Mouse (Mus musculus) forebrain, embryonic 11.5 days (tissue): Measurements from ENCODE around the gene Ptprc. TPM values are rescaled to one million over a fixed set of nuclear protein-coding genes. Genes with fewer than 3 reads are reported as not detected.
A peak's percentile ranks its signal among the peaks of the same experiment; 100 is the strongest.

Source experiments
- ATAC-seq: fragments of 200-750 bp; cut with Nextera tagmentation; replicated peaks from 2 replicates; pipeline ENCODE4 v1.8.0; 2017; ENCODE audit warnings: moderate TSS enrichment; ENCODE audit not compliant: low FRiP score
- DNase-seq: peaks from one replicate; pipeline ENCODE4 v3.0.0-alpha.2; 2017; ENCODE audit warnings: low spot score
- H3K27ac ChIP-seq: fragments of 300-500 bp; sonication (generic); 2 replicates; pipeline ENCODE4 v1.5.1; 2014; ENCODE audit warnings: low read depth, low read length
- H3K27me3 ChIP-seq: fragments of 300-500 bp; sonication (generic); 2 replicates; pipeline ENCODE4 v1.6.1; 2014; ENCODE audit warnings: mild to moderate bottlenecking, low read length, mixed read lengths; ENCODE audit not compliant: control insufficient read depth, insufficient read depth
- H3K36me3 ChIP-seq: fragments of 300-500 bp; sonication (generic); 2 replicates; pipeline ENCODE4 v1.6.1; 2014; ENCODE audit warnings: mild to moderate bottlenecking, low read length, moderate library complexity, mixed read lengths; ENCODE audit not compliant: control insufficient read depth, insufficient read depth
- H3K4me1 ChIP-seq: fragments of 300-500 bp; sonication (generic); replicated peaks from 2 replicates; pipeline ENCODE4 v1.6.1; 2014; ENCODE audit warnings: low read length, mixed read lengths; ENCODE audit not compliant: control insufficient read depth, insufficient read depth
- H3K4me2 ChIP-seq: fragments of 300-500 bp; sonication (generic); 2 replicates; pipeline ENCODE4 v1.6.1; 2014; ENCODE audit warnings: low read depth, mild to moderate bottlenecking, low read length, moderate library complexity, mixed read lengths; ENCODE audit not compliant: severe bottlenecking
- H3K4me3 ChIP-seq: fragments of 300-500 bp; sonication (generic); 2 replicates; pipeline ENCODE4 v1.5.1; 2014; ENCODE audit warnings: low read depth, low read length
- H3K9ac ChIP-seq: fragments of 300-500 bp; sonication (generic); 2 replicates; pipeline ENCODE4 v1.6.1; 2014; ENCODE audit warnings: low read length
- H3K9me3 ChIP-seq: fragments of 300-500 bp; sonication (generic); 2 replicates; pipeline ENCODE4 v1.6.1; 2016; ENCODE audit warnings: low read length, mixed read lengths; ENCODE audit not compliant: control insufficient read depth
- WGBS: fragments of 180-500 bp; shearing (Covaris S2); extraction: QIAGEN DNeasy Blood & Tissue Kit; methylation state at CpG from one replicate; pipeline ENCODE4 v1.1.7; 2014; 5-methylcytosine and 5-hydroxymethylcytosine counted together
- polyA plus RNA-seq: library from polyadenylated mRNA; unstranded; fragments of >200 nt; fragmentation: Nextera tagmentation; extraction: Ambion mirVana; gene quantifications from 2 replicates; pipeline ENCODE4 v1.2.1, GENCODE M21; 2014

Ptprc gene
- polyA plus RNA-seq, 1 experiment from 2014 or later = 2.0 TPM

- H3K4me1 ChIP-seq = no peaks in the 10 kb centered on the region; the same call in 1 of the 2 replicates
- H3K27me3 ChIP-seq = no peaks in the 10 kb centered on the region
- H3K36me3 ChIP-seq = no peaks in the 10 kb centered on the region
- no peak overlapping the region for H3K4me2 ChIP-seq
- H3K9me3 ChIP-seq = no peaks in the 10 kb centered on the region
- 25% methylated on average over 3 of the region's 3 CpGs for WGBS
- DNase-seq (no peak), ATAC-seq (peak; percentile 89)
- H3K4me3 ChIP-seq = no peak overlapping the region
- H3K27ac ChIP-seq = no peak overlapping the region
- no peak overlapping the region for H3K9ac ChIP-seq
Observed at GRCm38 (mm10) chr1:138158236-138158635, 17.3 kb downstream of the Ptprc start.

GRCm38 (mm10) chr1:138157709-138158108 lies 17.8 kb downstream of the Ptprc start:
- 65% methylated on average over 2 of the region's 2 CpGs for WGBS
- Histone ChIP-seq H3K9me3 (no peaks in the 10 kb centered on the region), H3K4me3 (no peak overlapping the region), H3K4me1 (no peaks in the 10 kb centered on the region; the same call in 1 of the 2 replicates), H3K9ac (no peak overlapping the region), H3K27me3 (no peaks in the 10 kb centered on the region), H3K36me3 (no peaks in the 10 kb centered on the region), H3K27ac (no peak overlapping the region), H3K4me2 (no peak overlapping the region)
- ATAC-seq = no peak
- DNase-seq = no peak

GRCm38 (mm10) chr1:138157008-138157407 lies 18.5 kb downstream of the Ptprc start:
- 93% methylated on average over 3 of the region's 3 CpGs for WGBS

GRCm38 (mm10) chr1:138154185-138154785 lies 21.2 kb downstream of the Ptprc start:
- no peak for DNase-seq
- no peaks in the 10 kb centered on the region for H3K27me3 ChIP-seq
- no peaks in the 10 kb centered on the region for H3K9me3 ChIP-seq
- ATAC-seq = no peak
- no peak overlapping the region for H3K27ac ChIP-seq
- H3K4me3 ChIP-seq = no peak overlapping the region
- 54% methylated on average over 1 of the region's 1 CpGs for WGBS
- no peaks in the 10 kb centered on the region for H3K36me3 ChIP-seq
- H3K9ac ChIP-seq = no peak overlapping the region
- no peaks in the 10 kb centered on the region; the same call in 1 of the 2 replicates for H3K4me1 ChIP-seq
- H3K4me2 ChIP-seq = no peak overlapping the region

More at GRCm38 (mm10) chr1:138157008-138157407, 18.5 kb downstream of the Ptprc start:
- DNase-seq (no peak), ATAC-seq (no peak)
- no peaks in the 10 kb centered on the region for H3K27me3 ChIP-seq
- no peak overlapping the region for H3K4me3 ChIP-seq
- H3K27ac ChIP-seq = no peak overlapping the region
- H3K4me1 ChIP-seq = no peaks in the 10 kb centered on the region; the same call in 1 of the 2 replicates
- no peak overlapping the region for H3K4me2 ChIP-seq
- no peak overlapping the region for H3K9ac ChIP-seq
- H3K36me3 ChIP-seq = no peaks in the 10 kb centered on the region
- no peaks in the 10 kb centered on the region for H3K9me3 ChIP-seq

GRCm38 (mm10) chr1:138153126-138153525 lies 22.4 kb downstream of the Ptprc start:
- ATAC-seq = no peak
- no peak for DNase-seq
- no peaks in the 10 kb centered on the region for H3K36me3 ChIP-seq
- H3K4me3 ChIP-seq = no peak overlapping the region
- H3K4me2 ChIP-seq = no peak overlapping the region
- H3K4me1 ChIP-seq = no peaks in the 10 kb centered on the region; the same call in 1 of the 2 replicates
- WGBS = 88% methylated on average over 4 of the region's 4 CpGs
- no peak overlapping the region for H3K27ac ChIP-seq
- no peaks in the 10 kb centered on the region for H3K27me3 ChIP-seq
- H3K9me3 ChIP-seq = no peaks in the 10 kb centered on the region
- no peak overlapping the region for H3K9ac ChIP-seq

GRCm38 (mm10) chr1:138148844-138149243 lies 26.7 kb downstream of the Ptprc start:
- Histone ChIP-seq H3K4me2 (no peak overlapping the region), H3K36me3 (no peaks in the 10 kb centered on the region), H3K4me3 (no peak overlapping the region), H3K27ac (no peak overlapping the region), H3K27me3 (no peaks in the 10 kb centered on the region), H3K9me3 (no peaks in the 10 kb centered on the region), H3K9ac (no peak overlapping the region), H3K4me1 (no peaks in the 10 kb centered on the region)
- ATAC-seq (no peak), DNase-seq (no peak)
- 77% methylated on average over 4 of the region's 4 CpGs for WGBS

- no peaks in the 10 kb centered on the region for H3K27me3 ChIP-seq
- H3K4me1 ChIP-seq = no peaks in the 10 kb centered on the region
- DNase-seq (no peak), ATAC-seq (no peak)
- H3K9me3 ChIP-seq = no peaks in the 10 kb centered on the region
- H3K4me2 ChIP-seq = no peak overlapping the region
- no peaks in the 10 kb centered on the region for H3K36me3 ChIP-seq
- H3K27ac ChIP-seq = no peak overlapping the region
- no peak overlapping the region for H3K4me3 ChIP-seq
- WGBS = 30% methylated on average over 2 of the region's 2 CpGs
- no peak overlapping the region for H3K9ac ChIP-seq
Observed at GRCm38 (mm10) chr1:138145571-138145970, 29.9 kb downstream of the Ptprc start.

- ATAC-seq = no peak
- Histone ChIP-seq H3K4me1 (no peaks in the 10 kb centered on the region), H3K4me2 (no peak overlapping the region), H3K36me3 (no peaks in the 10 kb centered on the region), H3K4me3 (no peak overlapping the region), H3K27me3 (no peaks in the 10 kb centered on the region), H3K9ac (no peak overlapping the region), H3K9me3 (no peaks in the 10 kb centered on the region), H3K27ac (no peak overlapping the region)
- WGBS = 83% methylated on average over 3 of the region's 3 CpGs
- DNase-seq = no peak
Observed at GRCm38 (mm10) chr1:138145148-138145547, 30.4 kb downstream of the Ptprc start.

GRCm38 (mm10) chr1:138144365-138144764 lies 31.1 kb downstream of the Ptprc start:
- Histone ChIP-seq H3K4me1 (no peaks in the 10 kb centered on the region), H3K36me3 (no peaks in the 10 kb centered on the region), H3K27ac (no peak overlapping the region), H3K27me3 (no peaks in the 10 kb centered on the region), H3K9ac (no peak overlapping the region), H3K9me3 (no peaks in the 10 kb centered on the region), H3K4me2 (no peak overlapping the region), H3K4me3 (no peak overlapping the region)
- 94% methylated on average over 5 of the region's 5 CpGs for WGBS
- no peak for ATAC-seq
- no peak for DNase-seq
